Mouse (Mus musculus) spleen, postnatal 36 days (tissue): ENCODE results near the gene Tspan5.

Experiments used
- DNase-seq, 2 experiments: peaks; one replicate each; pipeline ENCODE4 v3.0.0; 2022; ENCODE audit warnings: low spot score in 2 of 2, mixed read lengths in 1 of 2

The Tspan5 gene

DNA sequence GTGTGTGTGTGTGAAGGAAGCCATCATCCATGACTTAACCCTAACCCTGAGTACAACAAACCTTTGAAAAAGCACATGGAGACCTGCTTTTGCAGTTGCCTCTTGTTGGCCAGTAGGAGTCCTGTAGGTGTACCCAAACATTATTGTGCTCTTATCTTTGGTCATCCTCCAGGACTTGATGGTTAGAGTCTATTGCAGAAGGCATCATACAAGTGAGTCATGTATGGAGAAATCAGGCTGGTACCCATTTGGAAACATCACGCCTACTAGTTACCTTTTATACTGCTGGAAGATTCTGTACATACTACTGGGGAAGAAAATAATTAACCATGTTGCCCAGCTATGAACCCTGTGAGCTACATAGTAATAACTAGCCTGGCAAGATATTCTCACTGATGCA lies 103.8 kb downstream of the Tspan5 start:
- no peak for DNase-seq

- DNase-seq = no peak
These were observed 105.8 kb downstream of the Tspan5 start for GRCm38 (mm10) chr3:138847809-138848208.

GRCm38 (mm10) chr3:138849755-138850301 lies 107.8 kb downstream of the Tspan5 start:
- no peak for DNase-seq

DNA sequence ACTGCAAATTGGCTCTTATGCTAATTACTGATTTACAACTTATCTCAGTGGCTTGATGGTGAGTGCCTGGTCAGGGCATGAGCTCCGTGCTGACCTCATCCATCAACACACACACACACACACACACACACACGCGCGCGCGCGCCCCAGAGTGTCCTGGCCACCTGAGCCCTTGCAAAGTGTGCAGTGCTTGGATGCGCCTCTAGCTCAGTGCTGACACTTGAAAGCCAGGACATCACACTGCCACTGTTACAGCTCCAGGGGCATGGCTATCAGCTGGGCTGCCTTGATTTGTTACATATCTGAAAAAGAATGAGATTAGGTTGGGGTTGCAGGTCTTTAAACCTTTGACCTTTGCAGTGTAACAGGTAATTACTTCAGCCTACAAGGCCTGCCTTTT lies 109.9 kb downstream of the Tspan5 start:
- DNase-seq = no peak

DNA sequence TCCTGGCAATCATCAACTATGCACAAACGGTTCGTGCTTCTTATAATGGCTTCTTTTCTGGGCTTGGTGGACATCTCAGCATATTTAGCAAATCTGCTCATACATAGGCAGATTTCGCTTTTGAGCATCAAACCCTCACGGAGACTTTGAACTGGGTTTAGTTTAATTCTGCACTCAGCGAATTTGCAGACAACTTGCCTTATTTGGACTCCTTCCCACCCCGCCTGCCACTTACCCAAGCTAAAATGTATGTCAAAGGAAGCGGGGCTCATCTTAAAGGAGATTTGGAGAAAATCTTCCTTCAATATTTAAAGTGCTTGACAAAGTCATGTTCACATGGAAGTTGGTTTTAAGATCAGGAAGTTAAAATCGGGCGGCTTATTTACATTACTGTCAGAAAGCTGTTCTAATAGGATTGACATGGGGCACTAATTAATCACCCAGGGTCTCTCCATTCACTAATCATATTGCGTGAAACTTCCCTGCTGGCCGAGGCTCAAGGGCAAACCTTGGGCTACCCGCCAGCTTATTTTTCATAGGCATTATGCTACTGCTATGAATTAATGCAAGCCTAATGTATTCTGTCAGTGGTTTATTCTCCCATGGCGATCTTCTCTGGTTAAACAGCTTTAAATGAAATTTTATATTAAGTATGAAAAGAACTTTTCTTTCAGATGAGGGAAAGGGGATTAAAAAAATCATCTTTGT lies 111.1 kb downstream of the Tspan5 start:
- no peak for DNase-seq

- DNase-seq = no peak
These were observed 112.2 kb downstream of the Tspan5 start for GRCm38 (mm10) chr3:138853996-138854836.

DNA sequence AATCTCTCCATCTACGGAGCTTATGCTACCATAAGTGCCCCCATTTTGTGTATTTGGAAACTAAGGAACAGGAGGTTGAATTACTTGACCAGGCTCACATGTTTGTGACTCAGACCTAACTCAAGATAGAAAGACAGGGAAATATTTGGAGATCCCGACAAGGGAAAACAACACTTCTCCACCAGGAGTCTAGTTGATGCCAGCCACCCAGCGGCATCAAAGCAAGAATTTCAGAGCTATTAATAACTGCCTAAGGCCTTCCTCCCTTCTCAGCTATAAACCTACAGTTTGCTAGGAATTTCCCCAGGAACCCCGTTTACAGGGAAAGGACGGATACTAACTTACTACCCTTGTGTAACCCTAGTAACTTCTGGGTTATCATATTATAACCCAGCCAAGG lies 113.4 kb downstream of the Tspan5 start:
- DNase-seq = no peak

GRCm38 (mm10) chr3:138856946-138857345 lies 115.0 kb downstream of the Tspan5 start:
- DNase-seq = no peak

DNA sequence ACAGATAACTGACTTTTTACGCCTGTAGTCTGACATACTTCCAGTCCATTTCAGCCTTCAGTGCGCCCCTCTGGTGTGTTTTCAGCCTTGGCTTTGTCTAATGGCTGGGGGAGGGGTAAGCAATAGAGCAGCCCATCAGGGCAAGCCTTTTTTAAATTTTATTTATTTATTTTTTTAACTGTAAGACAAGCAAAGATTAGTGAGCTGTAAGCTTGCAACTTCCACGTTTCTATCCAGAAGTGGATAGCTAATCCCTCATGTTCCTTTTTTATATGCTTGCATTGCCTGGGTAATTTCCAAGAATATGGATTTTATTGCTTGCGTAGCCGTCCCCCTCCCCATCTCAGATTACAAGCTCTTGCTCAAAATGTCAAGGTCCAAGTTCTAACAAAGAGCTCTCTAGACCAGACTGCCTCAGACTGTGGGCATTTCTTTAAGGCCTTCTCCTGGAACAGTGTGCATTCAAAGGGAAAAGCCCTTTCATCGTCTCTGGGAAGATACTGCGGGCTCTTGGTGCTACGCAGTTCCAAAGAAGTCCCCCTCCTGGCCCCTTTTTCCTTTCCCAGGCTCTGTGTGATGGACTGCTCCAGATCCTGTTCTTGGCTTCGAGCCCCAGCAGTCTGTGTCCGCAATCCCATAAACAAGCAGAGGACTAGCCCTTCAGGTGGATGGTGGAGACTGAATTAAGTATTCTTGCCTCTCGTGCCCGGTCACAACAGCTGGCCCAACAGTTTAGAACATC lies 116.0 kb downstream of the Tspan5 start:
- no peak for DNase-seq

GRCm38 (mm10) chr3:138858649-138859048 lies 116.7 kb downstream of the Tspan5 start:
- no peak for DNase-seq

- DNase-seq = no peak
These were observed 117.2 kb downstream of the Tspan5 start for GRCm38 (mm10) chr3:138859166-138859565.

- DNase-seq = no peak
These were observed 117.7 kb downstream of the Tspan5 start for GRCm38 (mm10) chr3:138859666-138860065.

DNA sequence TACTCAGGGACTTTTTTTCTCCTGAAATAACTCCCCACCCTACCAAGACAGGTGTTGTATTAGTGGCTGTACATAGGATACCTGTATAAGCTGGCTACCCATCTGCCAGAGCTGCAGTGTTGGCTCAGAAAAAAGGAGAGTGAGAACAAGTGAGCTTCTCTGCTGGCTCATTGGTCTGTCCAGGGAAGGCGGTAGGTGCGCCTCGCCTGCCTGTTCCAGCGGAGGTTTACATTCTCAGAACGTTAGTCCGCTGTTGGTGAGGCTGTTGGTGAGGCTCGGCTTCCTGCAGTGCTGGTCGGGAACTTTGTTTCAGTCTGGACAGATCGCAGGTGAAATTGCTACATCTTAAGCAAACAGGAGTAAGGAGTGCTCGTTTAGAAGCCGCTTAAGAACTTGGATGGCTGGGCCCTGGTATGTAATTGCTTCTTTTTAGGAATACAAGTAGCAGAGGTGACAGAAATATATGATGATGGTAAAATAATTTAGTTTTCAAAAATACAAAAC lies 118.3 kb downstream of the Tspan5 start:
- no peak for DNase-seq

DNA sequence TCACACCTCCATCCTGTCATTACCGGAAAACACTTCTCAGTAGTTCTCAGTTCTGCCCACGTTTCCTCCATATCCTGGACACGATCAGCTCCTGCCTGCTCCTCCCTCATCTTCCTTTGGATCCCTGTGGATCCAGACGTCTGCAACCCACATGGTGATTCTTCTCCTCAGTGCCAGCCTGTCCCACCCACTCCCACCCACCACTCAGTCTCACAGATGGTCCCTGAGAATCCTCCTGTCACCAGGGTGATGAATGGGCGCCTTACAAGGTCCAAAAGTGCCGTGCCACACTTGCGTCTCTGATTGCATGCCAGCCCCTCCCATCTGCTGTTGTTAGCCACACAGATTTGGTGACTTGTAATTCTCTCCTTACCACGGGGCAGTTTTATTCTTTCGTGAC lies 119.0 kb downstream of the Tspan5 start:
- DNase-seq = no peak

DNA sequence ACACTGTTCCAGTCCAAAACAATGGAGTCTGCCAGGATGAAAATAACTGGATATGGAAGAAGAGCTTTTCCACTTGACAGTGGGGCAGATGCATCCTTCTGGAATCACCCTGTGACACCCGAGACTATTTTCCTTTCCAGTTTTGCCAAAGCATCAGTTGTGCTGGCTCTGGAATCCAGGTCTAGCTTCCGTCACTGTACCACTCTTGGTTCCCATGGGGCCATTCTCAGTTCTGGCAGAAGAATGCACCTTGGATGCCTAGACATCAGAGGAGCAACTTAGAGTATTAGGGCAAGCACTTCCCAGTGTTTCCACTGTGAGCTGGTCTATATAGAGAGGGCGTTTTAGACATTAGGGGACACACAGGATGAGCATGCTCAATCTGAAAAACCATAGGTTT lies 119.6 kb downstream of the Tspan5 start:
- no peak for DNase-seq

DNA sequence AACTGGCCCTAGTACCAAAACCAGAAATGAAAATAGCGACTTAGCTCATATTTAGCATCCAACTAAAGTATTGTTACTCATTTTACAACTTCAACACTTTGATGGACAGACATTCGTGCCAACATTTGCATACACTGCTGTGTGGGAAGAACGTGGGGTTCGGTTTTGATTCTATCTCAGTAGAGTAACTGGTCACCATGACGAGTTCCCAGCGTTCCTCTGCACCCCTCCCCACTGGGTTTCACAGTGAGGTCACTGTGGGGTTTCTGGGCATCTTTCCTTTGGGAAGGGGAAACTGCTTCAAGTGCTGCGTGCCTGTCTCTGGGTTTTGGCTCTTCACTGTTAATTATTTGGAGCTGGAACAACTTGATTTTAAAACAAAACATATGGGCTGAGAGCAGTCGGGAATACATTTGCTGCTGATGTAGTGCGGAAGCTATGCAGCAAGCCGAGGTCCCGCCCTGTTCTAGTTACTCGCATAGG lies 122.2 kb downstream of the Tspan5 start:
- DNase-seq = no peak

- no peak for DNase-seq
These were observed 123.3 kb downstream of the Tspan5 start for GRCm38 (mm10) chr3:138865271-138865670.

- DNase-seq = no peak
These were observed 125.3 kb downstream of the Tspan5 start for GRCm38 (mm10) chr3:138867149-138867848.

DNA sequence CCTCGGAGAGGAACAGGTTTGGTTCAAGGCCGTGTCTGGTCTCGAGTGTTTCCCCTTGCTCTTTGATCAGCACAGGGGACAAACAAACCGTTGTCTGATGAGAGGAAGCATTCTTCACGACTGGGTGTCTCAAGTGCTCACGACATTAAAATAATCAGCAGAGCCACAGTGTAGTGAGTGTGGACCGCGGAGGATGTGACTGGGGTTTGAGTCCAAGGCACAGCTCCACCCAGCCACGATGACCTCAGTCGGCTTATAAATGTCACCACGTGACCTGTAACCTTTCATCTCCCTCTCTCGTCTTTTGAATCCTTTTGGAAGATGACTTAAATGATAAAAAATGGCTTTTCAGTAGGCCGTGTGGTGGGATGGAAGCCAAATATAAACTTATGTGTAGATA lies 126.4 kb downstream of the Tspan5 start:
- no peak for DNase-seq

- no peak for DNase-seq
These were observed 133.3 kb downstream of the Tspan5 start for GRCm38 (mm10) chr3:138875282-138875681.

DNA sequence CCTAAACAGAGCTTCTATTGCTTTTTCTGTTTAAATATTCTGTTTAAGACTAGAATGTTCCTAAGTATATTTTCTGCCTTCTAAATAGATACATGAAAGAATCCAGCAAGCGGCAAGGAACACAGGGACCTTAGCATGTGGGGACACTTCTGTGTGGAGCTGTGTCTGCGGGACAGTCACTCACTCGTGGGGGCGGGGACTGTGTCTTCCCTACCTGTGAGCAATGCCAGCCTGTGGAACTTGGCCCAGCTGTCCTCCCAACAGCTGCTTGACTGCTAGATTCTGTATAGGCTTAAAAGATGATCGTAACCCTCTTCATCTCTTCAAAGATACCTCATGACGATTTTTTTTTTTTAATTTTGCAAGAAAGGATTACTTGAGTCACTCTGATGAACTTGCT lies 133.9 kb downstream of the Tspan5 start:
- DNase-seq = no peak
